Mouse (Mus musculus) erythroblast, adult 5-6 weeks (primary cell): ENCODE results near the gene Fam3c. TPM values are rescaled to one million over a fixed set of nuclear protein-coding genes. Genes with fewer than 3 reads are reported as not detected.

Source experiments
- ATAC-seq: replicated peaks from 2 replicates; pipeline ENCODE4 v1.8.0; 2016; ENCODE audit warnings: moderate number of reproducible peaks, mild to moderate bottlenecking, moderate TSS enrichment, inconsistent platforms; ENCODE audit not compliant: poor library complexity, low FRiP score, severe bottlenecking
- total RNA-seq, 2 experiments: library from RNA; stranded (forward) in 1 of 2; stranded (reverse) in 1 of 2; fragments of 150-400 nt in 1 of 2; fragments of 200-764, 138-1000 nt in 1 of 2; gene quantifications; 2 replicates each; pipeline versions ENCODE4 v1.2.3 to v1.2.4; 2015 to 2017; ENCODE audit warnings: low replicate concordance in 2 of 2

Fam3c gene
- total RNA-seq, 2 experiments from 2014 or later, result 4.0 to 9.1 TPM

GRCm38 (mm10) chr6:22258784-22259183 is 97.3 kb downstream of the Fam3c start:
- no peak for ATAC-seq

Other genes with a start within 250 kb of the Fam3c start
- gene Wnt16, start 68.0 kb downstream of the Fam3c start, total RNA-seq (2015; ENCODE audit: low replicate concordance), result not detected in 2 replicates
- gene Wnt16, start 68.0 kb downstream of the Fam3c start, total RNA-seq (2017; ENCODE audit: low replicate concordance), result not detected in 2 replicates